Mouse (Mus musculus): ENCODE data around the gene Pnma5. TPM values are rescaled to one million over a fixed set of nuclear protein-coding genes. Genes with fewer than 3 reads are reported as not detected.

Gene Pnma5
- polyA plus RNA-seq, 1 experiment from 2014 or later: not detected

DNA sequence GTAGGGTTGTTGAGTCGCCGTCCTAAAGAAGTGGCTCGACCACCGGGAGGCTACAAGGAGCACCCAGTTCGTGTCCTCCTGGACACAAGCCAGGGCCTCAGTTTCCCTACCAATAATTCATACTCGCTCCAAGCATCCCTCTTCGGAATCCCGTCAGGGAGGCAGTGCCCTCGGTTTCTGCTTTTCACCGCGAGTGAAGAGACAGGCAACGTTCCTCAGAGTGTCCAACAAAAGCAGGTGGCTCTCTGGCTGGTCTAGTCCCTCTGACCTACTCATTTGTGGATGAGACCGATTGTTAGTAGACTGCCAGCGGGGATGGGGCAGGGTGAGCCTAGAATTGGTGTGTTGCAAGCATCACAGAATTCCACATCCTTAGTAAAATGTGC is 49.4 kb downstream of the Pnma5 start:
- Histone ChIP-seq H3K27me3 (ENCODE audit: insufficient read depth, low read length) (peaks cover 15% of the 10 kb centered on the region; the same call in 1 of the 2 replicates), H3K9ac (replicated peaks) (no peak overlapping the region)

DNA sequence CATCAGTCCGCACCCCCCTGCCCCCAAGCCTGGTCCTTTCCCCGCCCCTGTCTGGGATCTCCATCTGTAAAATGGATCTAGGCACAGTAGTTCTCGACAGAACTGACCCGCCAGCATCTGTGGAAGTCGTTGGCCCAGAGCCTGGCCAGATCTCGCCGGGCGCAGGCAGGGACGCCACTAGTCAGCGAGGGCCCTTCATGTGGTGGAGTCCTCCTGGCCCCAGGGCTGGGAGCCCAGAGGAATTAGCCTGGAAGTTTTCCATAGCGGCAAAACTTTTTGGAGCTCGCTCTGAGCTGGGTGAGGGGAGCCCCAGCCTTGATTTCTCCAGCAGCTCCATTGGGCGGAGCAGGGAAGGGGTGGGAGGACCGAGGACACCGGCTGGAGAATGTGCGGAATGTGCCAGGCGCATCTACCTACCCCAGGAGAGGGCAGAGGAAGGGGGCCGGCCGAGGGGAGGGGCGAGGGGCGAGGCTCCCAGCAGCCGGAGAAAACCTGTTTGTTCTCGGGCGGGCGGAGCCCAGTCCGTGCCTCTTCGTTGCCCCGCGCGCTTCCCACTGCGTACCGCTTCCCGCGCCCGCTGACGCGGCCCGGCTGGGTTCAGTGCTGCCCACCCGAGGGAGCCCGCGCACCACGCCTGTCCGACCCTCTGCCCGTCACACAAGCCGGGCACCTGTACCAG is 49.9 kb downstream of the Pnma5 start, which contains the start of gene Zfp185:
Gene Zfp185, plus strand, starts transcription at position 499 of the 679 bp plus-strand sequence.
- peak; percentile 74 for ATAC-seq
- DNase-seq: peak; percentile 47
- Histone ChIP-seq H3K9me3 (ENCODE audit: low read length) (no peaks in the 10 kb centered on the region), H3K27ac (ENCODE audit: low read depth) (no peak within 1 kb of the TSS), H3K4me1 (ENCODE audit: insufficient read depth) (no peaks in the 10 kb centered on the region), H3K4me2 (ENCODE audit: low read depth, low read length) (peak within 1 kb of the TSS; percentile 64), H3K9ac (replicated peaks) (no peak within 1 kb of the TSS), H3K27me3 (ENCODE audit: insufficient read depth, low read length) (peaks cover 15% of the 10 kb centered on the region; the same call in 1 of the 2 replicates), H3K36me3 (replicated peaks; ENCODE audit: insufficient read depth, low read length) (no peaks in the 10 kb centered on the region), H3K4me3 (ENCODE audit: low read depth, low read length) (peak within 1 kb of the TSS; percentile 33)
- 26% methylated on average over 36 of the region's 45 CpGs for WGBS (ENCODE audit: insufficient replicate concordance)
- no peak for TF ChIP-seq CTCF (IDR thresholded peaks at IDR 0.05; ENCODE audit: low read depth)
- TF ChIP-seq EP300 (IDR thresholded peaks at IDR 0.05; ENCODE audit: low read depth): no peak

More for the DNA sequence above, 49.4 kb downstream of the Pnma5 start:
- no peak for ATAC-seq
- Histone ChIP-seq H3K4me1 (ENCODE audit: insufficient read depth) (no peaks in the 10 kb centered on the region), H3K27ac (ENCODE audit: low read depth) (no peak overlapping the region), H3K4me3 (ENCODE audit: low read depth, low read length) (peak overlapping the region; percentile 33; the same call in 1 of the 2 replicates), H3K4me2 (ENCODE audit: low read depth, low read length) (peak overlapping the region; percentile 64), H3K9me3 (ENCODE audit: low read length) (no peaks in the 10 kb centered on the region), H3K36me3 (replicated peaks; ENCODE audit: insufficient read depth, low read length) (no peaks in the 10 kb centered on the region)
- no peak for TF ChIP-seq EP300 (IDR thresholded peaks at IDR 0.05; ENCODE audit: low read depth)
- no peak for TF ChIP-seq CTCF (IDR thresholded peaks at IDR 0.05; ENCODE audit: low read depth)
- WGBS (ENCODE audit: insufficient replicate concordance): 25% methylated on average over 14 of the region's 14 CpGs
- DNase-seq: no peak

DNA sequence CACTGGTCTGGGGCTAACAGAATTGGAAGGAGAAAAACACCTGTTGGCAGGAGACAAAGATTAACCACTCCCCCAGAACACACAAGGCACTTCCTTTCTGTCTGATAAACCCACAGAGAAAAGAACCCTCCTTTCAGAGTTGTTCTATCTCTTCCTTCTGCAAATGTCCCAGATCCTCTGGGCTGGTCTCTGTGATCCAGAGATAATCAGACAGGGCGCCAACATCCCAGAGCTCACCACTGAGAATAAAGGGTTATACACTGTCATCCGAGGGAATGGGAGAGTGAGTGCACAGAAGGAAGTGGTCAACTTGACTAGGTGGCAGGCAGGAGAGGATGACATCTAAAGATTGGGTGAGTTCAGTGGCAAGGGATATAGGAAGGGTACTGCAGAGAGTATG is 51.3 kb downstream of the Pnma5 start:
- DNase-seq: no peak
- no peak overlapping the region for H3K4me2 ChIP-seq (ENCODE audit: low read depth, low read length)
- H3K9ac ChIP-seq (replicated peaks): no peak overlapping the region
- ATAC-seq: no peak
- 51% methylated on average over 2 of the region's 2 CpGs for WGBS (ENCODE audit: insufficient replicate concordance)
- H3K4me1 ChIP-seq (ENCODE audit: insufficient read depth): no peaks in the 10 kb centered on the region
- H3K27ac ChIP-seq (ENCODE audit: low read depth): no peak overlapping the region
- no peaks in the 10 kb centered on the region for H3K9me3 ChIP-seq (ENCODE audit: low read length)
- H3K4me3 ChIP-seq (ENCODE audit: low read depth, low read length): no peak overlapping the region
- peaks cover 15% of the 10 kb centered on the region; the same call in 1 of the 2 replicates for H3K27me3 ChIP-seq (ENCODE audit: insufficient read depth, low read length)
- TF ChIP-seq EP300 (IDR thresholded peaks at IDR 0.05; ENCODE audit: low read depth) (no peak), CTCF (IDR thresholded peaks at IDR 0.05; ENCODE audit: low read depth) (no peak)
- no peaks in the 10 kb centered on the region for H3K36me3 ChIP-seq (replicated peaks; ENCODE audit: insufficient read depth, low read length)

MicroRNAs within 50 kb of the gene (microRNA counts, 519-probe panel; counts per million panel counts)
- not detected for microRNA mmu-miR-2137

Small RNAs within 50 kb of the gene (microRNA-seq; reads per million reads assigned to microRNA genes)
- 1.2 reads per million for gene Mir2137

Other genes starting within 250 kb of the Pnma5 start
- gene Gabrq, start 211.9 kb downstream of the Pnma5 start, polyA plus RNA-seq (2015; fragmentation: Nextera tagmentation; extraction: Ambion mirVana): not detected in 2 replicates
- gene Cetn2, start 118.7 kb downstream of the Pnma5 start, polyA plus RNA-seq (2015; fragmentation: Nextera tagmentation; extraction: Ambion mirVana): 25.9 and 26.1 TPM in 2 replicates
- gene Nsdhl, start 118.5 kb downstream of the Pnma5 start, polyA plus RNA-seq (2015; fragmentation: Nextera tagmentation; extraction: Ambion mirVana): 10.8 and 11.5 TPM in 2 replicates
- 0.33 and 0.34 TPM in 2 replicates for gene Zfp185, start 49.8 kb downstream of the Pnma5 start, polyA plus RNA-seq (2015; fragmentation: Nextera tagmentation; extraction: Ambion mirVana)
- gene Pnma3, start 27.7 kb upstream of the Pnma5 start, polyA plus RNA-seq (2015; fragmentation: Nextera tagmentation; extraction: Ambion mirVana): not detected in 2 replicates
- gene Xlr4a, start 45.4 kb upstream of the Pnma5 start, polyA plus RNA-seq (2015; fragmentation: Nextera tagmentation; extraction: Ambion mirVana): 0.55 and 2.1 TPM in 2 replicates
- 0.74 and 4.1 TPM in 2 replicates for gene Xlr3a, start 60.0 kb upstream of the Pnma5 start, polyA plus RNA-seq (2015; fragmentation: Nextera tagmentation; extraction: Ambion mirVana)
- 0.09 and 0.21 TPM in 2 replicates for gene Gm14685, start 79.9 kb upstream of the Pnma5 start, polyA plus RNA-seq (2015; fragmentation: Nextera tagmentation; extraction: Ambion mirVana)
- not detected in 2 replicates for gene Xlr5b, start 111.7 kb upstream of the Pnma5 start, polyA plus RNA-seq (2015; fragmentation: Nextera tagmentation; extraction: Ambion mirVana)
- gene DXBay18, start 112.3 kb upstream of the Pnma5 start, polyA plus RNA-seq (2015; fragmentation: Nextera tagmentation; extraction: Ambion mirVana): 0.07 TPM in 1 of 2 replicates, not detected in the other
- gene Spin2d, start 139.9 kb upstream of the Pnma5 start, polyA plus RNA-seq (2015; fragmentation: Nextera tagmentation; extraction: Ambion mirVana): not detected in 2 replicates
- 0.80 and 2.0 TPM in 2 replicates for gene Xlr3b, start 155.1 kb upstream of the Pnma5 start, polyA plus RNA-seq (2015; fragmentation: Nextera tagmentation; extraction: Ambion mirVana)
- 0.85 and 1.1 TPM in 2 replicates for gene Xlr4b, start 177.2 kb upstream of the Pnma5 start, polyA plus RNA-seq (2015; fragmentation: Nextera tagmentation; extraction: Ambion mirVana)
- 5.6 and 5.7 TPM in 2 replicates for gene F8a, start 191.2 kb upstream of the Pnma5 start, polyA plus RNA-seq (2015; fragmentation: Nextera tagmentation; extraction: Ambion mirVana)
- 0.25 and 0.29 TPM in 2 replicates for gene Xlr4c, start 206.0 kb upstream of the Pnma5 start, polyA plus RNA-seq (2015; fragmentation: Nextera tagmentation; extraction: Ambion mirVana)
- not detected in 2 replicates for gene Xlr3c, start 228.3 kb upstream of the Pnma5 start, polyA plus RNA-seq (2015; fragmentation: Nextera tagmentation; extraction: Ambion mirVana)